Mouse (Mus musculus) heart, adult 11 months (tissue): ENCODE results near the gene Cxcl17.
A peak's percentile ranks its signal among the peaks of the same experiment; 100 is the strongest.

Experiments
- DNase-seq: peaks from one replicate; pipeline ENCODE4 v3.0.0; 2022

Cxcl17 gene

DNA sequence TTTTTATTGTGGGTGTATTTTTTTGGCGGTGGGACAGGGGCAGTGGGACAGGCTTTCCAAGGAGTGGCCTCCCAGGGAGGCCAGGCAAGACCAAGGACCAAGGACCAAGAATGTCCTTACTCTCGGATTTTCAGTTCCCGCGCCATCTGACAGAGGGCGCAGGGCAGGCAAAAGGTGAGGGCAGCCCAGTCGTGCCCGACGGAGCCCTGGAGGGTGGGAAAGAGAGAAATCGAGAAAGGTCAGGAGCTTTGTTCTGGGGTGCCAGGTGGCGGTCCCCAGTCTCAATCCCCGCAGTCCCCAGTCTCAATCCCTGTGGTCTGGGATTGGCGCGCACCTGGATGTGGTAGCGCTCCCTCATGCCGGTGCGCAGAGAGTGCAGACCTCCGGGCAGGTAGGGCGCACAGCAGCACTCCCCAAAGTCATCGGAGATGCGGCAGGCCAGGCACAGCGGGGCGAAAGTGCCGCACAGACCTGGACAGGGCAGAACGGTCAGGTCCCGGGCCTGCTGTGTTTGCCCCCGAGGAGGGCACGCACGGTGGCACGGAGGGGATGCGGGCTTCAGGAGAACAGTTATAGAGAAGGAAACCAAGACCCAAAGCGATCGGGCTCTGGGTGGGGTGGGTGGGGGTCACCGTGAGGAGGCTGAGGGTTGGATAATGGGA lies 44.9 kb downstream of the Cxcl17 start:
- peak; percentile 93 for DNase-seq

DNA sequence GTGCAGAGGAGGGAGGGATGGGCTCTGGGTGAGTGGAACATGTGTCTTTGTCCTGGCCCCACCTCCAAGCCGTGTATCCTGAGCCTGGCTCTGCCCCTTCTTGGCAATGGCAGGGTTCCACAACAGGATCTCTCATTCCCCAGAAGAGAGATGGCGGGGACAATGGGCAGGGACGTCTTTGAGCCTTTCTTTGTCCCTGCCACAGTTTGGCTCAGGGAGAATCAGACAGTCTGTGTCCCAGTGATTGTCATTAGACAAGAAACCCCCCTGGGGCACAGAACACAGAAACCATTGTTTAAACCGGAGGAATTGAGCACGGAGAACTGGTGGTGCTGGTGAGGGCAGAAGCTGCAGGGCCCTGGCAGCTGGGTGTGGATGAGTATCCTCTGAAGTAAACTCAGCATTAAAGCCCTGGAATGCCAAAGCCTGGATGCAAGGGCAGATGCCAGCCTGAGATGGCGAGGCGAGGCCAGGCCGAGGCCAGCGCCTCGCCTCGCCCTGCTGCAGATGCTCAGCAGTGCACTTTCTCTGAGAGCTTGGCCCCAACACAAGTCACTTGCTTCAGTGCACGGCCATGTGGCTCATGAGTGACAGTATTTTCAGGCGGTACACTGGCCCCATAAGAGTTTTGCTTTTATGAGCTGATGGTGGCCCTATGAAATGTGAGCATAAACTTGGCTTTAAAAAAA lies 46.6 kb downstream of the Cxcl17 start:
- DNase-seq = no peak

DNA sequence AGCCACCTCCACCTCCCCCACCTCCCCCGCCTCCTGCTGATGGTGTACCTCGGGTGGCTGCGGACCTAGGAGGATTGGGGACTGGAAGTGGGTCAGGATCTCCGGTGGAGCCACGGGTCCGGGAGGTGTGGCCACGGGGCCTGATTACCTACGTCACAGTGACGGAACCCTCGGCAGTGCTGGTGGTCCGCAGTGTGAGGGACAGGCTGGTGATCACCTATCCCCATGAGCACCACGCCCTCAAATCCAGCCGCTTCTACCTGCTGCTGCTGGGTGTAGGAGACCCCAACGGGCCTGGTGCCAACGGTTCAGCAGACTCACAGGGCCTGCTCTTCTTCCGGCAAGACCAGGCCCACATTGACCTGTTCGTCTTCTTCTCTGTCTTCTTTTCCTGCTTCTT lies 49.1 kb downstream of the Cxcl17 start:
- DNase-seq = no peak

DNA sequence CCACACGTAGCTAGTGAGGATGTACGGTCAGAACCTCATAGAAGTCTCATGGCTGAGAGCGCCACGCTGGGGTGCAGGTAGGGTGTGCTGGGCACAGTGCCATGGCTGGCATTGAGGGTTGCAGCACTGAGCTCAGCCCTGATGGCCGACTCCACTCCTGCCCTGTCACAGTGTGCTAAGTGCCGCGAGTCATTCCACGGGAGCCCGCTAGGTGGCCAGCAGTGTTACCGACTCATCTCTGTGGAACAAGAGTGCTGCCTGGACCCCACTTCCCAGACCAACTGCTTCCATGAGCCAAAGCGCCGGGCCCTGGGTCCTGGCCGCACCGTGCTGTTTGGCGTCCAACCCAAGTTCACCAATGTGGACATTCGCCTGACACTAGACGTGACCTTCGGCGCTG lies 49.5 kb downstream of the Cxcl17 start:
- DNase-seq = no peak

DNA sequence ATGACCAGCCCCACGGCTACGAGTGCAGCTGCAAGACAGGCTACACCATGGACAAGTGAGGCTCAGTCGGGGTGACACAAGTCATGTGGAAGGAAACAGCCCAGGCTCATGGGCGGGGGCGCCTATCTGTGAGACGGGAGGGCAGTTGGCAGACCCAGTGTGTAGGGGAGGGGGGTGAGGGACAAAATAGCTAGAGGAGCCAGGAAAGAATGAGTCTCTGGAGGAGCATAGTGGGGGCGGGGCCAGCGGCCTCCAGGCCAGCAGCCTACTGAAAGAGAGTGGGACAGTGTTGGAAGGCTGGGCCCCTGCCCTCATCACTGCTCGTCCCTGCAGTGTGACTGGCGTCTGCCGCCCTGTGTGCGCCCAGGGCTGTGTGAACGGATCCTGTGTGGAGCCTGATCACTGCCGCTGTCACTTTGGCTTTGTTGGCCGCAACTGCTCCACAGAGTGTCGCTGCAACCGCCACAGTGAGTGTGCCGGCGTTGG lies 53.9 kb downstream of the Cxcl17 start:
- no peak for DNase-seq
